Mouse (Mus musculus) heart, embryonic 15.5 days (tissue): ENCODE data around the gene Fcho1. TPM values are rescaled to one million over a fixed set of nuclear protein-coding genes. Genes with fewer than 3 reads are reported as not detected.

Experiments
- ATAC-seq: fragments of 200-750 bp; cut with Nextera tagmentation; replicated peaks from 2 replicates; pipeline ENCODE4 v1.8.0; 2017; ENCODE audit warnings: low read depth, moderate TSS enrichment; ENCODE audit not compliant: insufficient number of reproducible peaks, insufficient read depth, low FRiP score
- H3K27ac ChIP-seq: fragments of 300-500 bp; sonication (generic); 2 replicates; pipeline ENCODE4 v1.5.1; 2015; ENCODE audit warnings: mild to moderate bottlenecking, inconsistent platforms
- H3K27me3 ChIP-seq: fragments of 300-500 bp; sonication (generic); 2 replicates; pipeline ENCODE4 v1.6.1; 2015; ENCODE audit warnings: inconsistent platforms
- H3K36me3 ChIP-seq: fragments of 300-500 bp; sonication (generic); 2 replicates; pipeline ENCODE4 v1.6.1; 2015; ENCODE audit warnings: mild to moderate bottlenecking, inconsistent platforms
- H3K4me1 ChIP-seq: fragments of 300-500 bp; sonication (generic); replicated peaks from 2 replicates; pipeline ENCODE4 v1.6.1; 2015; ENCODE audit warnings: inconsistent platforms
- H3K4me2 ChIP-seq: fragments of 300-500 bp; sonication (generic); 2 replicates; pipeline ENCODE4 v1.6.1; 2015; ENCODE audit warnings: inconsistent platforms, mild to moderate bottlenecking, moderate library complexity
- H3K4me3 ChIP-seq: fragments of 300-500 bp; sonication (generic); 2 replicates; pipeline ENCODE4 v1.5.1; 2015; ENCODE audit warnings: mild to moderate bottlenecking, inconsistent platforms
- H3K9ac ChIP-seq: fragments of 300-500 bp; sonication (generic); 2 replicates; pipeline ENCODE4 v1.6.1; 2015; ENCODE audit warnings: mild to moderate bottlenecking, inconsistent platforms
- H3K9me3 ChIP-seq: fragments of 300-500 bp; sonication (generic); replicated peaks from 2 replicates; pipeline ENCODE4 v1.6.1; 2016; ENCODE audit warnings: inconsistent platforms
- WGBS: fragments of 180-500 bp; shearing (Covaris S2); methylation state at CpG from one replicate; pipeline ENCODE4 v1.1.7; 2015; ENCODE audit warnings: mixed read lengths; 5-methylcytosine and 5-hydroxymethylcytosine counted together
- polyA plus RNA-seq: library from polyadenylated mRNA; unstranded; fragments of >200 nt; fragmentation: Nextera tagmentation; extraction: Ambion mirVana; gene quantifications from 2 replicates; pipeline ENCODE4 v1.2.1, GENCODE M21; 2015

The Fcho1 gene
- polyA plus RNA-seq, 1 experiment from 2014 or later, result 1.9 TPM

- 13% methylated on average over 46 of the region's 46 CpGs for WGBS
- ATAC-seq, result no peak
- no peak overlapping the region; the same call in 1 of the 2 replicates for H3K27ac ChIP-seq
These were observed 45.9 kb downstream of the Fcho1 start for GRCm38 (mm10) chr8:71679550-71680168.

DNA sequence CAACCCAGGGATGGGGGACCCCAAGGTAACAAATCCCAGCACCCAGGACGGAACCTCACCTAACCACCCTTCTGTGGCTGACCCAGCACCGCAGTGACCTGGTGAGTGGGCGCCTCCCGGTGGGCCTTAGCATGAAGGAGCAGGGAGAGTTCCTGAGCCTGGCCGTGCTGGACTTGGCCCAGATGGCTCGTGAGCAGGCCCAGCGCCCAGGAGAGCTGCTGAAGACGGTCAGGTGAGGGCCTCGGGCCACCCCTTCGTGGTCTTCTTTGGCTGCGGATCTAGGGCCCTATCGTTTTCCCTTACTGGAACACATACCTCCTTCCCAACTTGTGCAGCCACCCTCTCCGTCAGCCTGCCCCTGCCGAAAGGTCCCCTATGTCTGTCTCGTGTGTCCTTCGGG is 46.4 kb downstream of the Fcho1 start:
- H3K4me1 ChIP-seq, result peaks cover 40% of the 10 kb centered on the region
- peak overlapping the region; percentile 77 for H3K4me2 ChIP-seq
- no peak for ATAC-seq
- no peaks in the 10 kb centered on the region for H3K36me3 ChIP-seq
- no peaks in the 10 kb centered on the region for H3K9me3 ChIP-seq
- H3K27ac ChIP-seq, result no peak overlapping the region
- H3K9ac ChIP-seq, result peak overlapping the region; percentile 18
- H3K4me3 ChIP-seq, result peak overlapping the region; percentile 45
- peaks cover 61% of the 10 kb centered on the region for H3K27me3 ChIP-seq
- 35% methylated on average over 16 of the region's 16 CpGs for WGBS

More at GRCm38 (mm10) chr8:71679550-71680168, 45.9 kb downstream of the Fcho1 start:
- Histone ChIP-seq H3K27me3 (peaks cover 66% of the 10 kb centered on the region), H3K4me2 (peak overlapping the region; percentile 77), H3K4me3 (peak overlapping the region; percentile 45), H3K4me1 (peaks cover 42% of the 10 kb centered on the region), H3K36me3 (no peaks in the 10 kb centered on the region), H3K9me3 (no peaks in the 10 kb centered on the region), H3K9ac (peak overlapping the region; percentile 18)

DNA sequence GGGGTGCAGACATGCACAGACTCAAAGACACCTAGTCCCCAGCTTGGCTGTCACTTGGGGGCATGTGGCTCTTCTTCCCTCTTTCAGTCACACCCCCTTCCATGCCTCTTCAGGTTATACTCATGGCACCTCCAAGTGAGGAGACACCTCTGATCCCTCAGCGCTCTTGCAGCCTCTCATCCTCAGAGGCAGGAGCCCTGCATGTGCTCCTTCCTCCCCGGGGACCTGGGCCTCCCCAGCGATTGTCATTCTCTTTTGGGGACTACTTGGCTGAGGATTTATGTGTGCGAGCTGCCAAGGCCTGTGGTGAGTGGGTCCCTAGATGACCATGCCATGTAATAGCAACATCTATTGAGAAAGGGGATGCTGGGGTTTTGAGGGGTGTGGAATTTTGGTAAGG is 47.3 kb downstream of the Fcho1 start:
- Histone ChIP-seq H3K9ac (no peak overlapping the region), H3K36me3 (no peaks in the 10 kb centered on the region), H3K4me3 (no peak overlapping the region), H3K4me1 (peaks cover 40% of the 10 kb centered on the region), H3K27me3 (peaks cover 52% of the 10 kb centered on the region), H3K9me3 (no peaks in the 10 kb centered on the region), H3K4me2 (no peak overlapping the region), H3K27ac (no peak overlapping the region)
- no peak for ATAC-seq
- WGBS, result 69% methylated on average over 4 of the region's 4 CpGs

DNA sequence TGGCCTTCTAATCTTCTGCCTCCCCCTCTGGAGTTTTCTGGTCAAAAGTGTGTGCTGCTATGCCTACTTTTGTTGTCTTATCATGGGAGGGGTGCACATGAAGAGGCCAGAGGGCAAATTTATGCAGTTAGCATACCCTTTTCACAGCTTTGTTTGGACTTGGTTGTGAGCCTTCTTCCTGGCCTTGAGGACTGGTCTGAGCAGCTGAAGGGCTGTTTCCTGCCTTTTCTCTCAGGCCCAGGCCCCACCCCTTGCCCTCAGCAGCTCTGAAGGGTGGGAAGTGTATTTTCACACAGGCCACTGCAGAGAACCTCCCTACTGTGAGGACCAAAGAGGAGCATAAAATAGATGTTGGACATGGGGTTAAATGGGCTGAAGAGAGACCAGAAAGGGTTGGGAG is 48.0 kb downstream of the Fcho1 start:
- H3K9ac ChIP-seq, result no peak overlapping the region
- H3K4me3 ChIP-seq, result no peak overlapping the region
- H3K36me3 ChIP-seq, result no peaks in the 10 kb centered on the region
- H3K4me1 ChIP-seq, result peaks cover 40% of the 10 kb centered on the region
- peak overlapping the region; percentile 54 for H3K27ac ChIP-seq
- ATAC-seq, result no peak
- H3K9me3 ChIP-seq, result no peaks in the 10 kb centered on the region
- peak overlapping the region; percentile 79; the same call in 1 of the 2 replicates for H3K4me2 ChIP-seq
- peaks cover 45% of the 10 kb centered on the region for H3K27me3 ChIP-seq

DNA sequence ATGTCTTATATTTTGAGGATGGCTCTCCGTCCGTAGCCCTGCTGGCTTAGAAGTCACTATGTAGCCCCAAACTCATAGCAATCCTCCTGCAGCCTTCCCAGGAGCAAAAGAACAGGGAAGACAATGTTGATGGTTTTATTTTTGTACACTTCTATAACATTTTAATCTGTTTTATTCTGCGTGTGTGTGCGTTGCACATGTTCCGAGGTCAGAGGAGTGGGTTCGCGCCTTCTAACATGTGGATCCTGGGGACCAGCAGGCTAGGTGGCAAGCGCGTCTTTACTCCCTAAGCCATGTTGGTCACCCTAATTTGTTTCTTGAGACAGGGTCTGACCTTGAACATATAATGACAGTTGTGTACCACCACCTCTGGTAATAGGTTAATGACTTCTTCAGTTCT is 48.7 kb downstream of the Fcho1 start:
- H3K4me2 ChIP-seq, result peak overlapping the region; percentile 79
- H3K27me3 ChIP-seq, result peaks cover 38% of the 10 kb centered on the region
- peaks cover 43% of the 10 kb centered on the region for H3K4me1 ChIP-seq
- 46% methylated on average over 9 of the region's 9 CpGs for WGBS
- H3K4me3 ChIP-seq, result peak overlapping the region; percentile 62
- H3K9me3 ChIP-seq, result no peaks in the 10 kb centered on the region
- H3K27ac ChIP-seq, result peak overlapping the region; percentile 76
- H3K36me3 ChIP-seq, result no peaks in the 10 kb centered on the region
- H3K9ac ChIP-seq, result peak overlapping the region; percentile 77
- ATAC-seq, result no peak

GRCm38 (mm10) chr8:71676020-71676741 is 49.3 kb downstream of the Fcho1 start, which contains the start of gene Jak3:
Jak3 (plus strand) TSS chr8:71676296.
- peak within 1 kb of the TSS; percentile 62 for H3K4me3 ChIP-seq
- peak within 1 kb of the TSS; percentile 77 for H3K9ac ChIP-seq
- H3K27ac ChIP-seq, result peak within 1 kb of the TSS; percentile 76
- H3K27me3 ChIP-seq, result peaks cover 31% of the 10 kb centered on the region
- 4% methylated on average over 40 of the region's 40 CpGs for WGBS
- peak; percentile 29; the same call in 1 of the 2 replicates for ATAC-seq
- peak within 1 kb of the TSS; percentile 79 for H3K4me2 ChIP-seq
- peaks cover 42% of the 10 kb centered on the region for H3K4me1 ChIP-seq
- H3K36me3 ChIP-seq, result no peaks in the 10 kb centered on the region
- H3K9me3 ChIP-seq, result no peaks in the 10 kb centered on the region

DNA sequence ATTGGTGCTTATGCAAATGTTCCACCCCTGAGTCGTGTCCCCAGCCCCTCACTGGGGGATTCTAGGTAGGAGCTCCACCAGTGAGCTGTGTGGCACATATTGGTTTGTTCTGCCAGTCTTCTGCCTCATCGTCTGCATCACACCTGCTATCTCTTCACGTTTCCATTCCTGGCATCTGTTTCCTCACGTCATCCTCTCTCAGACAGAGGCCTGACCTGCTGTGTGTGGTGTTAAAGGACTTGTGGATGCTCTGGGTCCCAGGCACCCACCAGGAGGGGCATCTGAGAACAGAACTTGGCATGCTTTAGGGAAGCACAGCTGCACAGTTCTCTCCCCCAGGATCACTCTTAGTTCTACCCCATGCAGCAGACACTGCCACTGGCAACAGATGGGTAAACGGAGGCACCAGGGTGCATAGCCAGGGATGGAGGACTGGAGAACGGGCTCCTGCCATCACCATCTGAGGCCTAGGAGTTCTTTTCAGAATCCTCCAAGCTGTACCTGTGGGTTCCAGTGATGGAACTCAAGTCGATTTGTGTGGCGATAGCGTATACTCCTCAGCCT is 50.0 kb downstream of the Fcho1 start:
- no peak for ATAC-seq
- Histone ChIP-seq H3K9ac (peak overlapping the region; percentile 77), H3K4me3 (peak overlapping the region; percentile 62), H3K4me2 (peak overlapping the region; percentile 79), H3K27me3 (peaks cover 28% of the 10 kb centered on the region), H3K27ac (peak overlapping the region; percentile 76), H3K36me3 (no peaks in the 10 kb centered on the region), H3K9me3 (no peaks in the 10 kb centered on the region), H3K4me1 (peaks cover 43% of the 10 kb centered on the region)
- WGBS, result 39% methylated on average over 9 of the region's 9 CpGs

GRCm38 (mm10) chr8:71674071-71674470 is 51.4 kb downstream of the Fcho1 start:
- ATAC-seq, result no peak
- H3K4me1 ChIP-seq, result peaks cover 40% of the 10 kb centered on the region
- H3K9me3 ChIP-seq, result no peaks in the 10 kb centered on the region
- H3K36me3 ChIP-seq, result no peaks in the 10 kb centered on the region
- H3K9ac ChIP-seq, result no peak overlapping the region
- H3K27ac ChIP-seq, result no peak overlapping the region
- peaks cover 21% of the 10 kb centered on the region for H3K27me3 ChIP-seq
- no peak overlapping the region for H3K4me3 ChIP-seq
- 73% methylated on average over 2 of the region's 2 CpGs for WGBS
- H3K4me2 ChIP-seq, result no peak overlapping the region

GRCm38 (mm10) chr8:71672168-71672735 is 53.3 kb downstream of the Fcho1 start:
- no peaks in the 10 kb centered on the region for H3K9me3 ChIP-seq
- no peaks in the 10 kb centered on the region for H3K36me3 ChIP-seq
- H3K4me2 ChIP-seq, result peak overlapping the region; percentile 100
- peaks cover 10% of the 10 kb centered on the region; the same call in 1 of the 2 replicates for H3K27me3 ChIP-seq
- no peak overlapping the region for H3K9ac ChIP-seq
- H3K4me1 ChIP-seq, result peaks cover 50% of the 10 kb centered on the region
- WGBS, result 65% methylated on average over 6 of the region's 6 CpGs
- no peak for ATAC-seq
- H3K4me3 ChIP-seq, result peak overlapping the region; percentile 61; the same call in 1 of the 2 replicates
- peak overlapping the region; percentile 66; the same call in 1 of the 2 replicates for H3K27ac ChIP-seq

DNA sequence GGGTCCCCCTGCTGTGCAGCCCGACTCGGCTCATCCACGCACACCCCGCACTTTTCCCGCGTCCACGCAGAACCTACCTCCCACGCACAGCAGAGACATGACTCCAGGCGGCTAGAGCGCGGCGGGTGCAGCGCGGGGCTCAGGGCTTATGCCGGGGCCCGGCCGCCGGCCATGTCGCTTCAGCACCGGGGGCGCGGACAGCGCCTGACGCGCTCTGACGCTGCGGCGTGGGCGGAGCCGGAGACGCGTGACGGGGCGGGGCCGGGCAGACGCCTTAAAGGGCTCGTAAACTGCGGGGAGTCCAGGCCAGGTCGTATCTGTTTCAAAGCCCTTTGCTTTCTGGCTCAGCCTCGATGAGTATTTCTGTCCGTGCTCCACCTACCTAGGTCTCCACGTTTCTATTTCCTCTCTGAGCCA is 54.0 kb downstream of the Fcho1 start, which contains the start of gene Unc13a:
TSS of gene Unc13a (minus strand) at position 209 of the 417 bp plus-strand sequence.
- H3K4me3 ChIP-seq, result peak within 1 kb of the TSS; percentile 61
- peak within 1 kb of the TSS; percentile 66 for H3K27ac ChIP-seq
- peaks cover 57% of the 10 kb centered on the region for H3K4me1 ChIP-seq
- peaks cover 10% of the 10 kb centered on the region; the same call in 1 of the 2 replicates for H3K27me3 ChIP-seq
- ATAC-seq, result peak; percentile 48
- H3K9me3 ChIP-seq, result no peaks in the 10 kb centered on the region
- H3K9ac ChIP-seq, result peak within 1 kb of the TSS; percentile 57
- no peaks in the 10 kb centered on the region for H3K36me3 ChIP-seq
- peak within 1 kb of the TSS; percentile 100 for H3K4me2 ChIP-seq
- WGBS, result under 1% methylated on average over 42 of the region's 42 CpGs
